Comparison of ENCODE assay signal across 22 mouse cellular contexts in genomic region chr3:92307406-92307805, GRCm38 (mm10). TPM values are rescaled to one million over a fixed set of nuclear protein-coding genes. Genes with fewer than 3 reads are reported as not detected.
"Had no signal": no experiment of that assay in that cellular context is flagged by ENCODE, and none has a peak within 500 bp of the region (broad histone marks: within the 10 kb centered on the region; RNA-seq: fewer than 3 reads in every experiment).

No protein-coding gene starts in this region.

- H3K27me3 ChIP-seq: neural tube, embryonic 13.5 days; neural tube, embryonic 15.5 days; stomach, embryonic 15.5 days had no signal

- DNase-seq: retina, postnatal 1 day; right cerebral cortex, adult 18-20 months; right cerebral cortex, postnatal 14 days; right cerebral cortex, postnatal 4 days; spleen, adult 18-20 months; thymus, adult 18-20 months; thymus, adult 2 months; thymus, postnatal 14 days; thymus, postnatal 25 days; thymus, postnatal 36 days; thymus, postnatal 4 days had no signal

RNA-seq across cellular contexts. Expression of gene Sprr2b, which starts 9.0 kb away (rescaled TPM):
- total RNA-seq: neutrophil, adult 5-6 weeks had no signal
- polyA plus RNA-seq: neural tube, embryonic 13.5 days; neural tube, embryonic 14.5 days; small intestine, adult 2 months; spleen, adult 2 months; stomach, embryonic 14.5 days; stomach, embryonic 16.5 days; testis, adult 2 months; urinary bladder, adult 2 months had no signal

RNA-seq across cellular contexts. Expression of gene Sprr2a3, which starts 22.2 kb away (rescaled TPM):
- total RNA-seq: neutrophil, adult 5-6 weeks had no signal
- polyA plus RNA-seq: neural tube, embryonic 13.5 days; neural tube, embryonic 14.5 days; neural tube, embryonic 15.5 days; spleen, adult 2 months had no signal

RNA-seq across cellular contexts. Expression of gene Sprr2d, which starts 31.5 kb away (rescaled TPM):
- total RNA-seq: neutrophil, adult 5-6 weeks had no signal
- polyA plus RNA-seq: neural tube, embryonic 13.5 days; neural tube, embryonic 14.5 days; neural tube, embryonic 15.5 days; small intestine, adult 2 months; spleen, adult 2 months; stomach, embryonic 14.5 days; testis, adult 2 months; urinary bladder, adult 2 months had no signal

RNA-seq across cellular contexts. Expression of gene Sprr2e, which starts 44.5 kb away (rescaled TPM):
- total RNA-seq: neutrophil, adult 5-6 weeks had no signal
- polyA plus RNA-seq: neural tube, embryonic 13.5 days; neural tube, embryonic 14.5 days; neural tube, embryonic 15.5 days; small intestine, adult 2 months; spleen, adult 2 months; stomach, embryonic 14.5 days; stomach, embryonic 15.5 days; stomach, embryonic 16.5 days; testis, adult 2 months; urinary bladder, adult 2 months had no signal

RNA-seq across cellular contexts. Expression of gene Sprr2f, which starts 57.6 kb away (rescaled TPM):
- total RNA-seq: neutrophil, adult 5-6 weeks had no signal
- polyA plus RNA-seq: neural tube, embryonic 13.5 days; neural tube, embryonic 14.5 days; neural tube, embryonic 15.5 days; small intestine, adult 2 months; spleen, adult 2 months; stomach, embryonic 14.5 days; stomach, embryonic 15.5 days; stomach, embryonic 16.5 days; testis, adult 2 months had no signal
